Mouse (Mus musculus): ENCODE results near the gene Dpep1.

DNA sequence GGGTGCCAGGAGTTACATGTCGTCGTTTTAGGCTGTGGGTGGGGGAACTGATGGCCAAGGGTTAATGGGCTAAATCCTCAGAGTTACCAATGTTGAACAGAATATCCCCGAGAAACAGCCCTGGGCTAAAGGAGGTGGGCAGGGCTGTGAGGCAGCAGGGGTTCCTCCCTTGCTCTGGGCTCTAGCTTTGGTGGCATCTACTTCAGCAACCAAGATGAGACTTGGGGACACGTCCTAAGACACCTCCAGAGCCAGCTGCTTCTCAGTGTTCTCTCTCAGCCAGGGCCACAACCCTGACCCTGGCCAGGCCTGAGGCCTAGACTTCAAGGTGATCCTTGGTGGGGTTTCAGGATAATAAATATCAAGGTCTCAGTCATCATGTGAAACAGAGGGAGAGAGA is 47.3 kb upstream of the Dpep1 start:
- TF ChIP-seq CTCF (IDR thresholded peaks at IDR 0.05; ENCODE audit: extremely low read depth, insufficient read length, insufficient replicate concordance, low read depth, low read length) (no peak), POLR2A (IDR thresholded peaks at IDR 0.05; ENCODE audit: low read depth, low read length) (no peak)
